Mouse (Mus musculus) lung, postnatal 10 days (tissue): Measurements from ENCODE around the gene Ppp1r16b.
A peak's percentile ranks its signal among the peaks of the same experiment; 100 is the strongest.

Experiments used
- DNase-seq: peaks from one replicate; pipeline ENCODE4 v3.0.0; 2021

The Ppp1r16b gene

GRCm38 (mm10) chr2:158668433-158669010 lies 3.3 kb downstream of the Ppp1r16b start:
- DNase-seq, result no peak

- peak; percentile 55 for DNase-seq
Measured at GRCm38 (mm10) chr2:158669199-158670195, 4.3 kb downstream of the Ppp1r16b start.

- DNase-seq, result no peak
Measured at GRCm38 (mm10) chr2:158670571-158670970, 5.4 kb downstream of the Ppp1r16b start.

GRCm38 (mm10) chr2:158672829-158673228 lies 7.6 kb downstream of the Ppp1r16b start:
- DNase-seq, result peak; percentile 78

GRCm38 (mm10) chr2:158673493-158673892 lies 8.3 kb downstream of the Ppp1r16b start:
- DNase-seq, result no peak

- no peak for DNase-seq
Measured at GRCm38 (mm10) chr2:158674131-158674530, 8.9 kb downstream of the Ppp1r16b start.

GRCm38 (mm10) chr2:158674759-158675158 lies 9.6 kb downstream of the Ppp1r16b start:
- no peak for DNase-seq

GRCm38 (mm10) chr2:158675161-158675560 lies 10.0 kb downstream of the Ppp1r16b start:
- no peak for DNase-seq

GRCm38 (mm10) chr2:158675907-158676533 lies 10.8 kb downstream of the Ppp1r16b start:
- DNase-seq, result no peak

GRCm38 (mm10) chr2:158677946-158678345 lies 12.7 kb downstream of the Ppp1r16b start:
- no peak for DNase-seq

GRCm38 (mm10) chr2:158679091-158679490 lies 13.9 kb downstream of the Ppp1r16b start:
- DNase-seq, result no peak

- DNase-seq, result no peak
Measured at GRCm38 (mm10) chr2:158680357-158680889, 15.2 kb downstream of the Ppp1r16b start.

GRCm38 (mm10) chr2:158681714-158682113 lies 16.5 kb downstream of the Ppp1r16b start:
- DNase-seq, result no peak

GRCm38 (mm10) chr2:158682344-158683037 lies 17.3 kb downstream of the Ppp1r16b start:
- no peak for DNase-seq

- no peak for DNase-seq
Measured at GRCm38 (mm10) chr2:158683038-158683413, 17.8 kb downstream of the Ppp1r16b start.

GRCm38 (mm10) chr2:158684247-158684843 lies 19.1 kb downstream of the Ppp1r16b start:
- no peak for DNase-seq

GRCm38 (mm10) chr2:158684910-158685309 lies 19.7 kb downstream of the Ppp1r16b start:
- no peak for DNase-seq

- no peak for DNase-seq
Measured at GRCm38 (mm10) chr2:158686394-158686793, 21.2 kb downstream of the Ppp1r16b start.

GRCm38 (mm10) chr2:158687804-158688241 lies 22.6 kb downstream of the Ppp1r16b start:
- peak; percentile 85 for DNase-seq

GRCm38 (mm10) chr2:158689060-158689459 lies 23.9 kb downstream of the Ppp1r16b start:
- peak; percentile 49 for DNase-seq

- DNase-seq, result no peak
Measured at GRCm38 (mm10) chr2:158689640-158690039, 24.4 kb downstream of the Ppp1r16b start.

- DNase-seq, result no peak
Measured at GRCm38 (mm10) chr2:158690116-158690515, 24.9 kb downstream of the Ppp1r16b start.
